Mouse (Mus musculus) midbrain, postnatal 0 days (tissue): ENCODE measurements around the gene Rnasel. TPM values are rescaled to one million over a fixed set of nuclear protein-coding genes. Genes with fewer than 3 reads are reported as not detected.

ENCODE experiments used
- ATAC-seq: fragments of 200-750 bp; cut with Nextera tagmentation; 2 replicates; pipeline ENCODE4 v1.8.0; 2017; ENCODE audit warnings: moderate number of reproducible peaks, mild to moderate bottlenecking, moderate TSS enrichment, moderate library complexity; ENCODE audit not compliant: low FRiP score
- DNase-seq: peaks from one replicate; pipeline ENCODE4 v3.0.0-alpha.2; 2015; ENCODE audit warnings: low spot score
- H3K27ac ChIP-seq: fragments of 300-500 bp; sonication (generic); 2 replicates; pipeline ENCODE4 v1.5.1; 2014; ENCODE audit warnings: low read depth, mild to moderate bottlenecking, low read length, mixed read lengths
- H3K27me3 ChIP-seq: fragments of 300-500 bp; sonication (generic); 2 replicates; pipeline ENCODE4 v1.6.1; 2014; ENCODE audit warnings: low read length, control low read depth, mixed read lengths; ENCODE audit not compliant: insufficient read depth
- H3K36me3 ChIP-seq: fragments of 300-500 bp; sonication (generic); 2 replicates; pipeline ENCODE4 v1.6.1; 2014; ENCODE audit warnings: low read length, control low read depth, mixed read lengths; ENCODE audit not compliant: insufficient read depth
- H3K4me1 ChIP-seq: fragments of 300-500 bp; sonication (generic); 2 replicates; pipeline ENCODE4 v1.6.1; 2014; ENCODE audit warnings: mild to moderate bottlenecking, control low read depth, antibody characterized with exemption, low read length, mixed read lengths; ENCODE audit not compliant: insufficient read depth
- H3K4me2 ChIP-seq: fragments of 300-500 bp; sonication (generic); 2 replicates; pipeline ENCODE4 v1.6.1; 2014; ENCODE audit warnings: low read depth, mild to moderate bottlenecking, low read length, mixed read lengths; ENCODE audit not compliant: poor library complexity, severe bottlenecking
- H3K4me3 ChIP-seq: fragments of 300-500 bp; sonication (generic); 2 replicates; pipeline ENCODE4 v1.5.1; 2014; ENCODE audit warnings: low read depth, mild to moderate bottlenecking, low read length, moderate library complexity
- H3K9ac ChIP-seq: fragments of 300-500 bp; sonication (generic); replicated peaks from 2 replicates; pipeline ENCODE4 v1.6.1; 2014; ENCODE audit warnings: mild to moderate bottlenecking, low read length, moderate library complexity, mixed read lengths; ENCODE audit not compliant: poor library complexity, severe bottlenecking
- H3K9me3 ChIP-seq: fragments of 300-500 bp; sonication (generic); 2 replicates; pipeline ENCODE4 v1.6.1; 2016; ENCODE audit warnings: low read length, control low read depth
- CTCF ChIP-seq: IDR thresholded peaks from 2 replicates; pipeline ENCODE4 v1.5.1; 2016; ENCODE audit warnings: antibody characterized with exemption, mild to moderate bottlenecking
- WGBS: fragments of 180-500 bp; shearing (Covaris S2); extraction: QIAGEN DNeasy Blood & Tissue Kit; methylation state at CpG from one replicate; pipeline ENCODE4 v1.1.7; 2014; 5-methylcytosine and 5-hydroxymethylcytosine counted together
- polyA plus RNA-seq: library from polyadenylated mRNA; unstranded; fragments of >200 nt; fragmentation: Nextera tagmentation; extraction: Ambion mirVana; gene quantifications from 2 replicates; pipeline ENCODE4 v1.2.1, GENCODE M21; 2015
- total RNA-seq: library from RNA; depleted of rRNA; stranded (reverse); fragments of >200 nt; gene quantifications from 2 replicates; pipeline ENCODE4 v1.2.3, GENCODE M21; 2014

The Rnasel gene
- total and polyA plus RNA-seq, 2 experiments from 2014 or later, result 17.4 to 22.1 TPM

DNA sequence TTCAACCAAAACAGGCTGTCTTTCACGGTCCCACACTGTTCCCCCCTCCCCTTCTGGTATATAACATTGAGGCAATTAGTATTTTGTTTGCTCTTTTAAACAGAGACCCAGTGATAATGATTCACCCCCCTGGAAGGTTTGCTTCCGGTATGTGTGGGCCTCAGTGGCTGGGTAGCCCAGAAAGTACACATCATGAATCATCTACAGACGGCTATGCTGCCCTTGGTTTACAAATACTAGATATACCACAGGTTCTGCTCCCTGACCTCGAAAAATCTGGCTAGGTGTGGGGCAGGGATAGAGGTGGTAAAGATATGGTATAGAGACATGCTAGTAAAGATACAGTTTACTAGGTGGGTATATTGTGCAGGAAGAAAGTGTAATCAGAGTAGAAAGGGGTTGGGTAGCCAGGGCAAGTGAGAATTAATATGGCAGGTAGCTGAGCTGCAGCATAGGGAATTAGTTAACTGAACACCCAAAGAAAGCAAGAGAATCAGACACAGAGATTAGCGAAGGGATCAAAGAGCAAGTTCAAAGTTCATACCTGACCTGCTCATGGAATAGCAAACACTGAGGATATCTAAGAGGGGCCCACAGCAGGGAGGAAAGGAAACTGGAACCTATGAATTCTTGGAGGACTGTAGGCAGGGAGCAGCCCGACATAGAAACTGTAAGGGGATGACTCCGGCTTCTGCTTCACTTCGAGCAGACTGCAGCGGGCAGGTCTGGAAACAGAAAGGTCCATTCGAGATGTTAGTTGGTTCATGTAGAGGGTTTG lies 21.0 kb downstream of the Rnasel start:
- Histone ChIP-seq H3K27ac (no peak overlapping the region), H3K4me3 (no peak overlapping the region), H3K9ac (no peak overlapping the region), H3K4me1 (no peaks in the 10 kb centered on the region), H3K9me3 (no peaks in the 10 kb centered on the region), H3K4me2 (no peak overlapping the region), H3K27me3 (no peaks in the 10 kb centered on the region), H3K36me3 (no peaks in the 10 kb centered on the region)
- 85% methylated on average over 10 of the region's 10 CpGs for WGBS
- ATAC-seq (no peak), DNase-seq (no peak)
- no peak for TF ChIP-seq CTCF

- 97% methylated on average over 1 of the region's 1 CpGs for WGBS
- no peak for DNase-seq
- no peak for TF ChIP-seq CTCF
Measured at GRCm38 (mm10) chr1:153770776-153771167, 21.5 kb downstream of the Rnasel start.

DNA sequence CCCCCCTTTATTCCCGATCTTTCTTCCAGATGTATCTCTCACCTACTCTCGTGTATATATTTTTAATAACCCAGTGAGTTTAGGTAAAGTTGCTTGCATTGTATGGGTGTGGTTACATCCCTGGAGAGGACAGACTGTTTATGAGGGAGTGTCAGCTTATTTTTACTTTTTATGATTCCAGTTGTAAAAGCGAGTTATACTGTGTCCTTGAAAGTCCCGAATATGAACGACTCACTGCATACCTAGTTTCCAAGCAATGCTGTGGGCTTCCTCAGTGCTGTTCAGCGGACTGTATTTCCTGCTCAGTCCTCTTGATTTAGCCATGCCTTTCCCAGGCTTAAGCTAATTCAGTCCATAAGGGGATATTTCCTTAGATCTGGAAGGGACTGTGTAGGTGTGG lies 25.9 kb downstream of the Rnasel start:
- DNase-seq (no peak), ATAC-seq (no peak)
- 91% methylated on average over 6 of the region's 6 CpGs for WGBS
- no peaks in the 10 kb centered on the region for H3K27me3 ChIP-seq
- no peak overlapping the region for H3K4me2 ChIP-seq
- TF ChIP-seq CTCF, result no peak
- no peak overlapping the region for H3K27ac ChIP-seq
- H3K9me3 ChIP-seq, result no peaks in the 10 kb centered on the region
- no peak overlapping the region for H3K4me3 ChIP-seq
- no peaks in the 10 kb centered on the region for H3K36me3 ChIP-seq
- H3K9ac ChIP-seq, result no peak overlapping the region
- no peaks in the 10 kb centered on the region for H3K4me1 ChIP-seq

More at GRCm38 (mm10) chr1:153770776-153771167, 21.5 kb downstream of the Rnasel start:
- ATAC-seq, result no peak
- Histone ChIP-seq H3K4me3 (no peak overlapping the region), H3K27me3 (no peaks in the 10 kb centered on the region), H3K9me3 (no peaks in the 10 kb centered on the region), H3K4me1 (no peaks in the 10 kb centered on the region), H3K9ac (no peak overlapping the region), H3K27ac (no peak overlapping the region), H3K4me2 (no peak overlapping the region), H3K36me3 (no peaks in the 10 kb centered on the region)

DNA sequence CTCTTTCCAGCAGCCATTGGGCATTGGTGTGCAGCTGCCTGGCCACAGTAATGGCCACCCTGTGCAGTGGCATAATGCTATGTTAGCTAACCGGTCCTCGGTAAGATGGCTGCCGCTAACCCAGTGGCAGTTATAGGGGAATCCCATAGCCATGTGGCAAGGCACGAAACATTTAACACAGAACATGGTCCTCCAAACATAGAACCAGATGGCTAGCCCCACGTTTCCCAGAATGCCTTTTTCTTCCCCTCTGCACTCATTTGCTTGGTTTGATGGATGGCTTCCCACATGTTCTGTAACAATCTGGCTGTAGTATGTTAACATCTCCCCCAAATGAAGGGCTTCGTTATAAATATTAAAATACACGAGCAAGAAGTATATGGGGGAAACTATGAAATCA lies 27.0 kb downstream of the Rnasel start:
- no peak for ATAC-seq
- Histone ChIP-seq H3K36me3 (no peaks in the 10 kb centered on the region), H3K4me3 (no peak overlapping the region), H3K9ac (no peak overlapping the region), H3K9me3 (no peaks in the 10 kb centered on the region), H3K27me3 (no peaks in the 10 kb centered on the region), H3K27ac (no peak overlapping the region), H3K4me2 (no peak overlapping the region), H3K4me1 (no peaks in the 10 kb centered on the region)
- DNase-seq, result no peak
- WGBS, result 88% methylated on average over 7 of the region's 7 CpGs
- TF ChIP-seq CTCF, result no peak

DNA sequence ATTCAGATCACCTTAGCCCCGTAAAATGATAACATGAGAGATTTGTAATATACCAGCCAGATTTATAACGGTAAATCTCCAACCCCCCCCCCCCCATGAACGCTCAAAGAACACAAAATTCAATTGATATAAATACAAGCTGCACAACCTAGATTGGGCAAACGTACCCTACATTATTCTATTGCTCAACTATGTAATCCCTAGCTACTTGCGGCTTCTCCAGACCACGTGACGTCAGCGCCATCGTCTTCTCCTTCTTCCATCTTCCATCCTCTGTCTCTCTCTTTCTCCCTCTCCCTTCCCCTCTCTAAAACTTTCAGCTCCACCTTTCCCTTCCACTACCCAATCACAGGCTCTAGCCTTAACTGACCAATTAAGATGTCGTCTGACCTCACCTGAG lies 29.0 kb downstream of the Rnasel start:
- H3K9me3 ChIP-seq, result no peaks in the 10 kb centered on the region
- no peak overlapping the region for H3K4me3 ChIP-seq
- DNase-seq (no peak), ATAC-seq (no peak)
- no peak overlapping the region for H3K27ac ChIP-seq
- no peaks in the 10 kb centered on the region for H3K27me3 ChIP-seq
- no peak overlapping the region for H3K4me2 ChIP-seq
- H3K36me3 ChIP-seq, result no peaks in the 10 kb centered on the region
- 92% methylated on average over 10 of the region's 10 CpGs for WGBS
- TF ChIP-seq CTCF, result no peak
- H3K9ac ChIP-seq, result no peak overlapping the region
- no peaks in the 10 kb centered on the region for H3K4me1 ChIP-seq

DNA sequence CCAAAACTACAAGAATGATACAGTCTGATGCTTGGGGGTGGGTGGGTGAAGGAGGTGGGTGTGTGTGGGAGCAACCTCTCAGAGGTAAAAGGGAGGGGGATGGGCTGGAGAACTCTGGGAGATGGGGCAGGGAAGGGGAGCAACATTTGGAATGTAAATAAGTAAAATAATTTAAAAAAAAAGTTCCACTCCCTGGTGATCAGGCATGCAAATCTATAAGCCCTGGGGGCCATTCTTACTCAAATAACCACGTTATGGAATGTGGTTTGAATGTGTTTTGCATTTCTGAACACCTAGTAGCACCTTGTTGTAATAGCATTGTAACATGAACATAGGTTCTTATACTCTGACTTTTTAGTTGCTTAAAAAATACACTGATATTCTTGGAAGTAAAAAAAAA lies 34.1 kb downstream of the Rnasel start:
- Histone ChIP-seq H3K36me3 (no peaks in the 10 kb centered on the region), H3K9ac (no peak overlapping the region), H3K9me3 (no peaks in the 10 kb centered on the region), H3K4me3 (no peak overlapping the region), H3K4me2 (no peak overlapping the region), H3K4me1 (no peaks in the 10 kb centered on the region), H3K27me3 (no peaks in the 10 kb centered on the region), H3K27ac (no peak overlapping the region)
- TF ChIP-seq CTCF, result no peak
- no peak for ATAC-seq
- no peak for DNase-seq
- 41% methylated on average over 1 of the region's 1 CpGs for WGBS
